10 mouse cellular contexts compared by ENCODE assay signal in the genomic region with DNA sequence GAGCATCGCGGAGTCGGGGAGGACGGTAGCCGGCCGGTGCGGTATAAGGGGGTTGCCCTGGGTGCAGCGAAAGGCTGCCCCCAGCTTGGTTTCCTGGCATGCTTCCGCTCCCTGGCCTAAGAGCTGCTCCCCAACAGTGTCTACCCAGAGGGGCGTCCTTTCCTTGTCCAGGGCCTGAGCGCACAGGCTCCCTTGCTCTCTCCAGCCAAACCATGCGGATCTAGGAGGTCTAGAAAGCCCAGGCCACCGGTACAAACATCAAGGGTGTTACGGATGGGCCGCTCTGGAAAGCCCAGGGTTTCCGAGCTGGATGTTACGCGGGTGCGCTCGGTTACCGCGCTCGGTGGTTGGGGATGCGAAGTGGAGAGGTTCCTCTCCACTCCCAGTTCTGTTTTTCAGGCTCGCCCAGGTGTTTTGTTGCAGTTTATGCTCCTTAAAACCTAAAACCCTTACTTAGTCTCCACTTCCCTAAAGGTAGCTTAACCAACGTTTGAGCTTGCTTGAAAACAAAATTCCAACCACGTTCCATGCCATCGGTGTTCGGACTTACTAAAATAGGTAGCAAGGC. TPM values are rescaled to one million over a fixed set of nuclear protein-coding genes. Genes with fewer than 3 reads are reported as not detected.
DNase-seq lines count a peak whose midpoint lies in the region; ATAC-seq and TF ChIP-seq lines count a peak whose summit lies in the region.
"Had no signal": no experiment of that assay in that cellular context is flagged by ENCODE, and none has a peak within 500 bp of the region (broad histone marks: within the 10 kb centered on the region; RNA-seq: fewer than 3 reads in every experiment).

No protein-coding gene starts in this region.

- under 1% methylated on average over 29 of the region's 29 CpGs for WGBS in heart, embryonic 12.5 days
- 2% methylated on average over 28 of the region's 29 CpGs for WGBS in embryonic facial prominence, embryonic 14.5 days
- WGBS in limb, embryonic 12.5 days = 2% methylated on average over 29 of the region's 29 CpGs

- DNase-seq in heart, postnatal 4 days = no peak
- no peak for DNase-seq in embryonic facial prominence, embryonic 14.5 days (ENCODE audit: low spot score)
- no peak for DNase-seq in urinary bladder, adult 18-20 months (ENCODE audit: low spot score in 2 of 2)
- no peak for DNase-seq in cerebellum, postnatal 4 days (ENCODE audit: low spot score in 2 of 2)
- no peak for DNase-seq in ovary, postnatal 14 days (ENCODE audit: low spot score)
- DNase-seq: gastrocnemius, postnatal 25 days had no signal

- no peak overlapping the region for H3K9ac ChIP-seq in heart, embryonic 12.5 days
- no peak overlapping the region for H3K9ac ChIP-seq in embryonic facial prominence, embryonic 14.5 days (ENCODE audit: low read depth, low read length)
- peak overlapping the region; percentile 50; the same call in 1 of the 2 replicates for H3K9ac ChIP-seq in limb, embryonic 12.5 days (replicated peaks)

- H3K27ac ChIP-seq in heart, embryonic 12.5 days (ENCODE audit: poor library complexity, severe bottlenecking) = no peak overlapping the region
- no peak overlapping the region for H3K27ac ChIP-seq in embryonic facial prominence, embryonic 14.5 days (replicated peaks; ENCODE audit: low read depth, low read length)
- H3K27ac ChIP-seq in limb, embryonic 12.5 days = no peak overlapping the region

- peaks cover 18% of the 10 kb centered on the region for H3K4me1 ChIP-seq in heart, embryonic 12.5 days (replicated peaks)
- H3K4me1 ChIP-seq in E14TG2a.4 (replicated peaks; ENCODE audit: low read depth, low read length) = peaks cover 24% of the 10 kb centered on the region
- H3K4me1 ChIP-seq in embryonic facial prominence, embryonic 14.5 days (ENCODE audit: control insufficient read depth, insufficient read depth, low read length) = peaks cover 7% of the 10 kb centered on the region; the same call in 1 of the 2 replicates
- peaks cover 34% of the 10 kb centered on the region for H3K4me1 ChIP-seq in limb, embryonic 12.5 days (replicated peaks)

- H3K4me2 ChIP-seq in heart, embryonic 12.5 days = peak overlapping the region; percentile 92; the same call in 1 of the 2 replicates
- peak overlapping the region; percentile 77 for H3K4me2 ChIP-seq in embryonic facial prominence, embryonic 14.5 days (ENCODE audit: low read depth, low read length)
- H3K4me2 ChIP-seq in limb, embryonic 12.5 days = peak overlapping the region; percentile 81

- no peak for ATAC-seq in heart, embryonic 12.5 days (ENCODE audit: insufficient number of reproducible peaks, low FRiP score)
- no peak for ATAC-seq in embryonic facial prominence, embryonic 14.5 days (ENCODE audit: low read depth)
- peak; percentile 8; the same call in 1 of the 2 replicates for ATAC-seq in limb, embryonic 12.5 days (ENCODE audit: insufficient number of reproducible peaks, insufficient read depth, low FRiP score, low TSS enrichment, low read depth)

- peak overlapping the region; percentile 52 for H3K4me3 ChIP-seq in heart, embryonic 12.5 days
- peak overlapping the region; percentile 79 for H3K4me3 ChIP-seq in E14TG2a.4 (replicated peaks; ENCODE audit: low read length)
- peak overlapping the region; percentile 43 for H3K4me3 ChIP-seq in embryonic facial prominence, embryonic 14.5 days (ENCODE audit: low read depth, low read length)
- peak overlapping the region; percentile 44 for H3K4me3 ChIP-seq in limb, embryonic 12.5 days (replicated peaks)

- H3K27me3 ChIP-seq in heart, embryonic 12.5 days (replicated peaks) = peaks cover 100% of the 10 kb centered on the region
- peaks cover 99% of the 10 kb centered on the region for H3K27me3 ChIP-seq in E14TG2a.4 (ENCODE audit: insufficient read depth, low read length)
- H3K27me3 ChIP-seq in embryonic facial prominence, embryonic 14.5 days (replicated peaks; ENCODE audit: control insufficient read depth, insufficient read depth, low read length) = peaks cover 95% of the 10 kb centered on the region
- H3K27me3 ChIP-seq in limb, embryonic 12.5 days = peaks cover 98% of the 10 kb centered on the region

- TF ChIP-seq CTCF in E14TG2a.4 (conservative IDR thresholded peaks at IDR 0.05; ENCODE audit: low read length) = no peak

- no peaks in the 10 kb centered on the region for H3K9me3 ChIP-seq in heart, embryonic 12.5 days (replicated peaks)
- H3K9me3 ChIP-seq in E14TG2a.4 (ENCODE audit: low read length) = no peaks in the 10 kb centered on the region
- H3K9me3 ChIP-seq in embryonic facial prominence, embryonic 14.5 days (ENCODE audit: control insufficient read depth, low read length) = no peaks in the 10 kb centered on the region
- no peaks in the 10 kb centered on the region for H3K9me3 ChIP-seq in limb, embryonic 12.5 days

- no peaks in the 10 kb centered on the region for H3K36me3 ChIP-seq in heart, embryonic 12.5 days
- no peaks in the 10 kb centered on the region for H3K36me3 ChIP-seq in E14TG2a.4 (ENCODE audit: insufficient read depth, low read length)
- no peaks in the 10 kb centered on the region for H3K36me3 ChIP-seq in embryonic facial prominence, embryonic 14.5 days (ENCODE audit: control insufficient read depth, insufficient read depth, low read length)
- H3K36me3 ChIP-seq in limb, embryonic 12.5 days = no peaks in the 10 kb centered on the region

RNA-seq across cellular contexts. Expression of gene Olig1, which starts 1.5 kb away (rescaled TPM):
- polyA plus RNA-seq in heart, embryonic 12.5 days (2016; fragmentation: Nextera tagmentation; extraction: Ambion mirVana) = not detected in 2 replicates
- total RNA-seq in heart, postnatal 4 days (2021) = not detected
- 4.1 and 4.2 TPM in 2 replicates for polyA plus RNA-seq in embryonic facial prominence, embryonic 14.5 days (2014; fragmentation: Nextera tagmentation; extraction: Ambion mirVana)
- polyA plus RNA-seq in limb, embryonic 12.5 days (2016; fragmentation: Nextera tagmentation; extraction: Ambion mirVana) = 0.09 TPM in 1 of 2 replicates, not detected in the other
- total RNA-seq: gastrocnemius, postnatal 25 days had no signal
- polyA plus RNA-seq: C2C12 had no signal

RNA-seq across cellular contexts. Expression of gene Olig2, which starts 45.8 kb away (rescaled TPM):
- not detected in 2 replicates for polyA plus RNA-seq in heart, embryonic 12.5 days (2016; fragmentation: Nextera tagmentation; extraction: Ambion mirVana)
- not detected for total RNA-seq in heart, postnatal 4 days (2021)
- polyA plus RNA-seq in embryonic facial prominence, embryonic 14.5 days (2014; fragmentation: Nextera tagmentation; extraction: Ambion mirVana) = 1.1 and 1.3 TPM in 2 replicates
- 0.13 TPM in 1 of 2 replicates, not detected in the other for polyA plus RNA-seq in limb, embryonic 12.5 days (2016; fragmentation: Nextera tagmentation; extraction: Ambion mirVana)
- total RNA-seq: gastrocnemius, postnatal 25 days had no signal
- polyA plus RNA-seq: C2C12 had no signal
